Mouse (Mus musculus): ENCODE results near the gene Erich6.
"Not testable (repeated sequence)": the region's sequence is repeated elsewhere in the genome, so short reads cannot be mapped to it uniquely, and the experiment has no call there.

The Erich6 gene

GRCm38 (mm10) chr3:58631693-58632092 is 5.3 kb downstream of the Erich6 start:
- no peak for DNase-seq

- no peak for DNase-seq
These were observed 12.0 kb downstream of the Erich6 start for GRCm38 (mm10) chr3:58624981-58625380.

- no peak for DNase-seq
These were observed 14.2 kb downstream of the Erich6 start for GRCm38 (mm10) chr3:58622665-58623394.

GRCm38 (mm10) chr3:58621066-58621465 is 15.9 kb downstream of the Erich6 start:
- DNase-seq, result no peak

- no peak for DNase-seq
These were observed 27.0 kb downstream of the Erich6 start for GRCm38 (mm10) chr3:58609985-58610384.

- no peak for DNase-seq
These were observed 28.5 kb downstream of the Erich6 start for GRCm38 (mm10) chr3:58608506-58608905.

GRCm38 (mm10) chr3:58593623-58594022 is 43.4 kb downstream of the Erich6 start:
- no peak for DNase-seq

- DNase-seq, result not testable (repeated sequence)
These were observed 44.3 kb downstream of the Erich6 start for GRCm38 (mm10) chr3:58592666-58593065.

GRCm38 (mm10) chr3:58590544-58590943 is 46.5 kb downstream of the Erich6 start:
- not testable (repeated sequence) for DNase-seq

- no peak for DNase-seq
These were observed 54.1 kb downstream of the Erich6 start for GRCm38 (mm10) chr3:58582788-58583426.

GRCm38 (mm10) chr3:58582297-58582696 is 54.7 kb downstream of the Erich6 start:
- no peak for DNase-seq

- DNase-seq, result no peak
These were observed 55.5 kb downstream of the Erich6 start for GRCm38 (mm10) chr3:58581530-58581929.

GRCm38 (mm10) chr3:58577506-58578050 is 59.4 kb downstream of the Erich6 start:
- DNase-seq, result no peak

- DNase-seq, result peak; percentile 58
These were observed 59.9 kb downstream of the Erich6 start for GRCm38 (mm10) chr3:58577067-58577503.

- peak; percentile 98 for DNase-seq
These were observed 60.6 kb downstream of the Erich6 start, which contains the start of gene Selenot for GRCm38 (mm10) chr3:58576137-58577066. Gene Selenot (plus strand): TSS chr3:58576636.

- DNase-seq, result no peak
These were observed 66.2 kb downstream of the Erich6 start for GRCm38 (mm10) chr3:58570821-58571220.

Data from right cerebral cortex, postnatal 4 days (tissue).